Mouse (Mus musculus) myocyte (in vitro differentiated cells): Measurements from ENCODE around the gene Macrod2.

Source experiments
- CEBPB ChIP-seq: IDR thresholded peaks from 2 replicates; pipeline ENCODE4 v1.6.1; 2011; ENCODE audit warnings: mild to moderate bottlenecking, moderate library complexity; ENCODE audit not compliant: poor library complexity, insufficient read depth, severe bottlenecking
- E2F4 ChIP-seq: IDR thresholded peaks from one replicate; pipeline ENCODE4 v1.6.1; 2011; ENCODE audit warnings: mild to moderate bottlenecking, control low read depth, moderate library complexity; ENCODE audit not compliant: insufficient read depth
- MAX ChIP-seq: IDR thresholded peaks from one replicate; pipeline ENCODE4 v1.6.1; 2011; ENCODE audit warnings: low read depth, mild to moderate bottlenecking, control low read depth
- MYOD1 ChIP-seq, 3 experiments: IDR thresholded peaks; one replicate each; pipeline ENCODE4 v1.6.1; 2011; ENCODE audit warnings: control low read depth in 2 of 3, low read depth in 2 of 3, mild to moderate bottlenecking in 2 of 3, moderate library complexity in 1 of 3; ENCODE audit not compliant: insufficient read length in 2 of 3, control insufficient read depth in 1 of 3
- MYOG ChIP-seq, 3 experiments: IDR thresholded peaks; one replicate each; pipeline ENCODE4 v1.6.1; 2011; ENCODE audit warnings: control low read depth in 2 of 3, low read depth in 2 of 3, mild to moderate bottlenecking in 2 of 3; ENCODE audit not compliant: insufficient read length in 2 of 3, control insufficient read depth in 1 of 3, insufficient read depth in 1 of 3
- POLR2A ChIP-seq: IDR thresholded peaks from one replicate; pipeline ENCODE4 v1.6.1; 2011; ENCODE audit warnings: low read depth, mild to moderate bottlenecking, control low read depth, moderate library complexity; ENCODE audit not compliant: insufficient read length
- POLR2AphosphoS2 ChIP-seq: IDR thresholded peaks from one replicate; pipeline ENCODE4 v1.6.1; 2011; ENCODE audit warnings: low read depth, control low read depth; ENCODE audit not compliant: insufficient read length
- REST ChIP-seq: IDR thresholded peaks from one replicate; pipeline ENCODE4 v1.6.1; 2011; ENCODE audit warnings: mild to moderate bottlenecking, control low read depth, moderate library complexity; ENCODE audit not compliant: insufficient read depth, insufficient read length
- SRF ChIP-seq: IDR thresholded peaks from one replicate; pipeline ENCODE4 v1.6.1; 2011; ENCODE audit warnings: low read depth; ENCODE audit not compliant: control insufficient read depth, insufficient read length
- TCF12 ChIP-seq: IDR thresholded peaks from one replicate; pipeline ENCODE4 v1.6.1; 2011; ENCODE audit warnings: mild to moderate bottlenecking, control low read depth; ENCODE audit not compliant: poor library complexity, insufficient read depth, severe bottlenecking
- TCF3 ChIP-seq: IDR thresholded peaks from one replicate; pipeline ENCODE4 v1.6.1; 2011; ENCODE audit warnings: low read depth, control low read depth; ENCODE audit not compliant: insufficient read length
- USF1 ChIP-seq: IDR thresholded peaks from one replicate; pipeline ENCODE4 v1.6.1; 2011; ENCODE audit warnings: low read depth, mild to moderate bottlenecking, control low read depth, moderate library complexity

DNA sequence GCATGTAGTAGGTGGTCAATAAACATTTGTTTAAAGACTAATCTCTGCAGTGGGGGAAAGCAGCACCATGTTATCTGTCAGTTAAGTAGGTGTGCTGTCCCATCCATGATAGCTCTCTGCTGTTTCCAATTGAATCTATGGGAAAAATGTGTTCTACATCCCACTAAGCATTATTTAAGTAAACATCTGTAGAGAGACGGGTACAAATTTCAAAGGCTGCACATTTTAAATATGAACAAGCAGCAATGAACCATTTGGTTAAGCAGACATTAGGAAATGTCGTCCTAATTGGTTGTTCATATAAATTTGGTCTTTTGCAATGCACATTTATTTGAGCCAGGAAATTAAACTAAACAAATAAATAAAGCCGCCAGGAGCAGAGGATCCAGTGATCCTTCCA is 1277.7 kb downstream of the Macrod2 start:
- TF ChIP-seq POLR2A (no peak), SRF (no peak), USF1 (no peak), E2F4 (no peak), MYOD1 (IDR thresholded peaks at IDR 0.05; ENCODE audit: control insufficient read depth in 1 of 3, insufficient read length in 2 of 3, low read depth in 2 of 3) (no peak), POLR2AphosphoS2 (no peak), MAX (no peak), TCF12 (no peak), CEBPB (no peak), REST (no peak), MYOG (IDR thresholded peaks at IDR 0.05; ENCODE audit: control insufficient read depth in 1 of 3, insufficient read depth in 1 of 3, insufficient read length in 2 of 3, low read depth in 2 of 3) (no peak), TCF3 (no peak)
